Mouse (Mus musculus) embryonic facial prominence, embryonic 15.5 days (tissue): Measurements from ENCODE around the gene Ttc21b. TPM values are rescaled to one million over a fixed set of nuclear protein-coding genes. Genes with fewer than 3 reads are reported as not detected.

ENCODE experiments used
- ATAC-seq: fragments of 200-750 bp; cut with Nextera tagmentation; 2 replicates; pipeline ENCODE4 v1.8.0; 2017; ENCODE audit warnings: low read depth, moderate TSS enrichment; ENCODE audit not compliant: insufficient number of reproducible peaks, low FRiP score, low TSS enrichment
- H3K27ac ChIP-seq: fragments of 300-500 bp; sonication (generic); replicated peaks from 2 replicates; pipeline ENCODE4 v1.5.1; 2015; ENCODE audit warnings: mild to moderate bottlenecking, inconsistent platforms
- H3K27me3 ChIP-seq: fragments of 300-500 bp; sonication (generic); 2 replicates; pipeline ENCODE4 v1.6.1; 2015; ENCODE audit warnings: inconsistent platforms
- H3K36me3 ChIP-seq: fragments of 300-500 bp; sonication (generic); 2 replicates; pipeline ENCODE4 v1.6.1; 2015; ENCODE audit warnings: mild to moderate bottlenecking, inconsistent platforms
- H3K4me1 ChIP-seq: fragments of 300-500 bp; sonication (generic); 2 replicates; pipeline ENCODE4 v1.6.1; 2015; ENCODE audit warnings: inconsistent platforms
- H3K4me2 ChIP-seq: fragments of 300-500 bp; sonication (generic); replicated peaks from 2 replicates; pipeline ENCODE4 v1.6.1; 2015; ENCODE audit warnings: mild to moderate bottlenecking, inconsistent platforms
- H3K4me3 ChIP-seq: fragments of 300-500 bp; sonication (generic); replicated peaks from 2 replicates; pipeline ENCODE4 v1.5.1; 2015; ENCODE audit warnings: mild to moderate bottlenecking, inconsistent platforms
- H3K9ac ChIP-seq: fragments of 300-500 bp; sonication (generic); 2 replicates; pipeline ENCODE4 v1.6.1; 2015; ENCODE audit warnings: inconsistent platforms
- H3K9me3 ChIP-seq: fragments of 300-500 bp; sonication (generic); replicated peaks from 2 replicates; pipeline ENCODE4 v1.6.1; 2016; ENCODE audit warnings: inconsistent platforms
- WGBS: fragments of 180-500 bp; shearing (Covaris S2); methylation state at CpG from one replicate; pipeline ENCODE4 v1.1.7; 2015; 5-methylcytosine and 5-hydroxymethylcytosine counted together
- polyA plus RNA-seq: library from polyadenylated mRNA; unstranded; fragments of >200 nt; fragmentation: Nextera tagmentation; extraction: Ambion mirVana; gene quantifications from 2 replicates; pipeline ENCODE4 v1.2.1, GENCODE M21; 2015

Ttc21b gene
- polyA plus RNA-seq, 1 experiment from 2014 or later = 9.3 TPM

DNA sequence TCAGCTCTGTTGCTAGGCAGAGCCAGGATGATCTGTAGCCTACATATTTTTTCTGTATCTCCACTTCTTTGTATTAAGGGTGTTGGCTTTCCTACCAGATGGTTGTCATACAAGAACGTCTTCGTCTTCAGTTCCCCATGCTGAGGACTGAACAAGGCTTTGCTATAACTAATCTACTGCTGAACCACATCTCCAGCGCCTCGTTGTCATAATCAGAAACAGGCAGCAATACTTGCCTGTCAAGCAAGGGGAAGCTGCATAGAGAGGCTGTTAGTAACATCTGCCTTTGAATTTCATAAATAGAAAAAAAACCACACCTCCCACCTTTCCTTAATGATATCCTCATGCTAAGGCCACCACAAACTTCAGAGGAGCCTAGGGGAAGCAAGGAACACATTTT is 116.2 kb downstream of the Ttc21b start:
- no peak overlapping the region for H3K9ac ChIP-seq
- no peak for ATAC-seq
- no peaks in the 10 kb centered on the region for H3K36me3 ChIP-seq
- no peaks in the 10 kb centered on the region for H3K9me3 ChIP-seq
- no peaks in the 10 kb centered on the region for H3K4me1 ChIP-seq
- H3K4me2 ChIP-seq = no peak overlapping the region
- no peak overlapping the region for H3K27ac ChIP-seq
- 33% methylated on average over 4 of the region's 4 CpGs for WGBS
- no peaks in the 10 kb centered on the region for H3K27me3 ChIP-seq
- no peak overlapping the region for H3K4me3 ChIP-seq

Other genes with a start within 250 kb of the Ttc21b start
- gene Galnt3, start 131.6 kb downstream of the Ttc21b start, polyA plus RNA-seq = 6.8 and 9.0 TPM in 2 replicates
- 0.79 and 0.81 TPM in 2 replicates for gene Scn1a, start 184.2 kb upstream of the Ttc21b start, polyA plus RNA-seq